Mouse (Mus musculus): Measurements from ENCODE around the gene Gm3573.
"Not testable (repeated sequence)": the region's sequence is repeated elsewhere in the genome, so short reads cannot be mapped to it uniquely, and the experiment has no call there.

The Gm3573 gene

DNA sequence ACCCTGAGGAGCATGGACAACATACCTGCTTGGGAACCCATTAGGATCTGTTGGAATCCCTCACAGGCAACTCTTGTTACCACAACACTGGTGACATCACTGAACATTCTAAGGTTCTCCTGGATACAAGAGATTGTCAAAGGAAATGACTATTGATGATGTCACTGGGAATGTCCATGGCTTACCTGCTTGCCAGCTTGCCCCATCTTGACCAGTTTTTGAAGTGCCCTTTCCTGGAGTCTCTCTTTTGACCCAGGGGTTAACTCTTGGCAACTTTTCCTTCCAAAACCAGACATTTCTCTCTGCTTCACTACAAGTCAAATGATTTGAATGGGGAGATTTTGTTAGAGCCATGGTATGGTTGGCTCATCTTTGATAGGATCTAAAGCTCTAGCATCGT is at the start of gene Gm3573:
Gene Gm3573 (minus strand): TSS at position 101 of the 400 bp plus-strand sequence.
- DNase-seq (ENCODE audit: low spot score in 2 of 2), result not testable (repeated sequence)

DNA sequence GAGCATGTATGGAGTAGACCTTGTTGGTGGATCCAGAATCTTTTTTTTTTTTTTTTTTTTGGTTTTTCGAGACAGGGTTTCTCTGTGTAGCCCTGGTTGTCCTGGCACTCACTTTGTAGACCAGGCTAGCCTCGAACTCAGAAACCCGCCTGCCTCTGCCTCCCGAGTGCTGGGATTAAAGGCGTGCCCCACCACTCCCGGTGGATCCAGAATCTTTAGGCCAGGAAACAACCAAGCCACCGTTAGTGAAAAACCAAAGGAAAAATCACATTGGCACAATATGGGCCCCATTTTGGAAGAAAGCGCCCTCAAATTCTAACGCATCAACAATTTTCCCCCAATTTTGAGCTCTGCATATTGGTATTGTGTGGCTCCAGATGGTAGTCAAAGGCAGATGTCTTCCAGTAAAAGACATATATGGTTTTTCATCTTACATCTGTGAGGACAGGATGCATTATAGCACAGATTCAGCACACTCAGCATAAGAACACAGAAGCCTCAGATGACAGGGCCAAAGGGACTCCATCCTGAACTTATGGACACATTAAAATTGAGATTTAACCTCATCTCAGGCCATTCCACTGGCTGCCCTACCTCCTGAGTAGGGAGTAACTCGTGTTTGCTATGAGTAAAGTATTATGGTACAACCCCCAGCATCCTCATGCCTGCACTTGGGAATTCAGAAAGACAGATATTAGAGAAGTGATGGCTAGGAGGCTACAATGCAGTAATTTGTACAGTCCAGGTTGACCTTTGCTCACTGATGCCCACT is 26.4 kb upstream of the Gm3573 start:
- DNase-seq (ENCODE audit: low spot score in 2 of 2), result not testable (repeated sequence)

DNA sequence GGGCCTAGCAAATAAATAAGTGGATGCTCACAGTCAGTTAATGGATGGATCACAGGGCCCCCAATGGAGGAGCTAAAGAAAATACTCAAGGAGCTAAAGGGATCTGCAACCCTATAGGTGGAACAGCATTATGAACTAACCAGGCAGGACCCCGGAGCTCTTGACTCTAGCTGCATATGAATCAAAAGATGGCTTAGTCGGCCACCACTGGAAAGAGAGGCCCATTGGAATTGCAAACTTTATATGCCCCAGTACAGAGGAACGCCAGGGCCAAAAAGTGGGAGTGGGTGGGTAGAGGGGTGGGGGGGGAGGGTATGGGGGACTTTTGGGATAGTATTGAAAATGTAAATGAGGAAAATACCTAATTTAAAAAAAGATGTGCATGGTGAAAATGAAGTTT is 6.7 kb downstream of the Gm3573 start:
- DNase-seq (ENCODE audit: low spot score in 2 of 2), result peak in 1 of 2 experiments; percentile 2

DNA sequence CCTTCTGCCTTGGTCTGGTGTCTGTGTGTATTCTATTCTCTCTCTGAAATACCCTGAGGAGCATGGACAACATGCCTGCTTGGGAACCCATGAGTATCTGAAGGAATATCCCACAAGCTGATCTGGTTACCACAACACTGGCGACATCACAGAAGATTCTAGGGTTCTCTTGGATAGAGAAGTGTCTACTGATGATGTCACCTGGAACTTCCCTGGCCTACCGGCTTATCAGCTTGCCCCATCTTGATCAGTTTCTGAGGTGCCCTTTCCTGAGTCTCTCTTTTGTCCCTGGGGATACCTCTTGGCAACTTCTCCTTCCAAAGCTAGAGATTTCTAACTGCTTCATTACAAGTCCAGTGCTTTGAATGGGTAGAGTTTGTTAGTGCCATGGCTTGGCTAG is 28.1 kb downstream of the Gm3573 start, which contains the start of gene Gm17027:
Gene Gm17027 (minus strand): TSS at position 101 of the 400 bp plus-strand sequence.
- not testable (repeated sequence) for DNase-seq (ENCODE audit: low spot score in 2 of 2)
